Mouse (Mus musculus): ENCODE measurements around the gene Ccdc177.

- TF ChIP-seq CTCF (IDR thresholded peaks at IDR 0.05; ENCODE audit: insufficient read depth, low read depth, low read length), result no peak
- no peak for TF ChIP-seq POLR2A (IDR thresholded peaks at IDR 0.05; ENCODE audit: insufficient read depth, low read depth, low read length)
These were observed 17.9 kb upstream of the Ccdc177 start for GRCm38 (mm10) chr12:80778188-80778936.
